Mouse (Mus musculus): ENCODE results near the gene Lpgat1.

DNA sequence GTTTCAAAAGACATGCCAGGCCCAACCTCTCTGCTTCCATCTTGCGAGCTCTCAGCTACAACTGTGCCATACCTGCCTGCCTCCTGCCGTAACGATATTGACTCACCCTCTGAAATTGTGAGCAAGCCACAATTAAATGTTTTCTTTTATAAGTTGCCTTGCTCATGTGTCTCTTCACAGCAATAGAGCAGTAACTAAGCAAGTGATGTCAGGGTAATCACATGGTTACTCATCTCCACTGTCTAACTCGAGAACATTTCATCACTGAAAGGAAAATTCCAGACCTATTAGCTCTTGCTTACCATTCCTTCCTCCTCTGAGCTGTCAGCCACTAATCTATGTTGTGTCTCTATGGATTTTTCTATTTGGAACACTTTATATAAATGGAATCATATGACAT lies 15.0 kb downstream of the Lpgat1 start:
- TF ChIP-seq CTCF (conservative IDR thresholded peaks at IDR 0.05; ENCODE audit: low read length) = no peak
- TF ChIP-seq NANOG (IDR thresholded peaks at IDR 0.05; ENCODE audit: borderline replicate concordance, low read length) = no peak
